Mouse (Mus musculus): ENCODE data around the gene Midn. TPM values are rescaled to one million over a fixed set of nuclear protein-coding genes. Genes with fewer than 3 reads are reported as not detected.
"Not testable (repeated sequence)": the region's sequence is repeated elsewhere in the genome, so short reads cannot be mapped to it uniquely, and the experiment has no call there.

Gene Midn
- total RNA-seq, 4 experiments from 2014 or later: 83.9 to 111 (median 91.0) TPM

GRCm38 (mm10) chr10:80157141-80157929 is 9.3 kb downstream of the Midn start:
- DNase-seq (ENCODE audit: low spot score): no peak

- DNase-seq (ENCODE audit: low spot score): peak; percentile 85
Measured at GRCm38 (mm10) chr10:80158307-80158986, 10.4 kb downstream of the Midn start.

- no peak for DNase-seq (ENCODE audit: low spot score)
Measured at GRCm38 (mm10) chr10:80159021-80159560, 11.0 kb downstream of the Midn start.

GRCm38 (mm10) chr10:80159561-80160454 is 11.7 kb downstream of the Midn start:
- peak; percentile 99 for DNase-seq (ENCODE audit: low spot score)

GRCm38 (mm10) chr10:80160455-80161371 is 12.6 kb downstream of the Midn start:
- DNase-seq (ENCODE audit: low spot score): peak; percentile 87

GRCm38 (mm10) chr10:80161522-80162242 is 13.6 kb downstream of the Midn start:
- no peak for DNase-seq (ENCODE audit: low spot score)

- no peak for DNase-seq (ENCODE audit: low spot score)
Measured at GRCm38 (mm10) chr10:80162243-80162608, 14.2 kb downstream of the Midn start.

GRCm38 (mm10) chr10:80162716-80163299 is 14.7 kb downstream of the Midn start:
- no peak for DNase-seq (ENCODE audit: low spot score)

GRCm38 (mm10) chr10:80163721-80164120 is 15.6 kb downstream of the Midn start:
- no peak for DNase-seq (ENCODE audit: low spot score)

GRCm38 (mm10) chr10:80164161-80164997 is 16.3 kb downstream of the Midn start:
- no peak for DNase-seq (ENCODE audit: low spot score)

GRCm38 (mm10) chr10:80164998-80165344 is 16.9 kb downstream of the Midn start:
- DNase-seq (ENCODE audit: low spot score): peak; percentile 97

GRCm38 (mm10) chr10:80165392-80166128 is 17.5 kb downstream of the Midn start, which contains the start of gene Cirbp:
Cirbp (plus strand) TSS chr10:80165985.
- DNase-seq (ENCODE audit: low spot score): no peak

- not testable (repeated sequence) for DNase-seq (ENCODE audit: low spot score)
Measured at GRCm38 (mm10) chr10:80166136-80166535, 18.1 kb downstream of the Midn start.

GRCm38 (mm10) chr10:80167460-80168037 is 19.5 kb downstream of the Midn start:
- DNase-seq (ENCODE audit: low spot score): peak; percentile 98

GRCm38 (mm10) chr10:80168038-80168661 is 20.1 kb downstream of the Midn start:
- DNase-seq (ENCODE audit: low spot score): peak; percentile 92

GRCm38 (mm10) chr10:80169070-80169469 is 21.0 kb downstream of the Midn start:
- DNase-seq (ENCODE audit: low spot score): no peak

GRCm38 (mm10) chr10:80169651-80170050 is 21.6 kb downstream of the Midn start:
- no peak for DNase-seq (ENCODE audit: low spot score)

Data from heart, adult 8-10 months (tissue).